Mouse (Mus musculus): ENCODE results near the gene Prrt2. TPM values are rescaled to one million over a fixed set of nuclear protein-coding genes. Genes with fewer than 3 reads are reported as not detected.

The Prrt2 gene
- polyA plus RNA-seq, 1 experiment = 0.68 TPM

GRCm38 (mm10) chr7:127020491-127020890 lies 520 bp downstream of the Prrt2 start:
- Histone ChIP-seq H3K36me3 (replicated peaks; ENCODE audit: low read length) (peaks cover 53% of the 10 kb centered on the region), H3K27me3 (replicated peaks) (no peaks in the 10 kb centered on the region), H3K4me1 (peaks cover 87% of the 10 kb centered on the region), H3K9me3 (no peaks in the 10 kb centered on the region), H3K4me3 (replicated peaks) (peak overlapping the region; percentile 83)
- TF ChIP-seq FLI1 (IDR thresholded peaks at IDR 0.05; ENCODE audit: low read length) (no peak), GATA1 (IDR thresholded peaks at IDR 0.05; ENCODE audit: borderline replicate concordance, low read length) (no peak)

DNA sequence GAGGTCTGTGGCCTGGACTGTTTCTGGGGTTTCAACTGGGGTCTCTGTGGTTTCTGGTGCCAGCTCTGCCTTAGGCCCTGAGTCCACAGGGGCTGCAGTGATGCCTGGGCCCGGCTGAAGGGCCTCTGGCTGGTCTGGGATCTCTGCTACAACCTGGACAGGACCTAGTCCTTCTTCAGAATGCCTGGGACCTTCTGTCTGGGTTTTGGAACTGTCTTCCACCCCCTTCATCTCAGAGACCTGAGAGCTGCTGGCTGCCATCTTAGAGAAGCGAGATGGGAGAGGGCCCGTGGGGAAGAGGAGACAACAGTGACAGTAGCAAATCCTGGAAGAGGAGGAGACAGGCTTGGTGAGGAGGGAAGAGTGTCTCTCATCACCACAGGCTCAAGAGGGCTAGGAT lies 980 bp downstream of the Prrt2 start:
- TF ChIP-seq FLI1 (IDR thresholded peaks at IDR 0.05; ENCODE audit: low read length) (no peak), GATA1 (IDR thresholded peaks at IDR 0.05; ENCODE audit: borderline replicate concordance, low read length) (no peak)
- Histone ChIP-seq H3K36me3 (replicated peaks; ENCODE audit: low read length) (peaks cover 57% of the 10 kb centered on the region), H3K9me3 (no peaks in the 10 kb centered on the region), H3K27me3 (replicated peaks) (no peaks in the 10 kb centered on the region), H3K4me3 (replicated peaks) (no peak overlapping the region), H3K4me1 (peaks cover 87% of the 10 kb centered on the region)

DNA sequence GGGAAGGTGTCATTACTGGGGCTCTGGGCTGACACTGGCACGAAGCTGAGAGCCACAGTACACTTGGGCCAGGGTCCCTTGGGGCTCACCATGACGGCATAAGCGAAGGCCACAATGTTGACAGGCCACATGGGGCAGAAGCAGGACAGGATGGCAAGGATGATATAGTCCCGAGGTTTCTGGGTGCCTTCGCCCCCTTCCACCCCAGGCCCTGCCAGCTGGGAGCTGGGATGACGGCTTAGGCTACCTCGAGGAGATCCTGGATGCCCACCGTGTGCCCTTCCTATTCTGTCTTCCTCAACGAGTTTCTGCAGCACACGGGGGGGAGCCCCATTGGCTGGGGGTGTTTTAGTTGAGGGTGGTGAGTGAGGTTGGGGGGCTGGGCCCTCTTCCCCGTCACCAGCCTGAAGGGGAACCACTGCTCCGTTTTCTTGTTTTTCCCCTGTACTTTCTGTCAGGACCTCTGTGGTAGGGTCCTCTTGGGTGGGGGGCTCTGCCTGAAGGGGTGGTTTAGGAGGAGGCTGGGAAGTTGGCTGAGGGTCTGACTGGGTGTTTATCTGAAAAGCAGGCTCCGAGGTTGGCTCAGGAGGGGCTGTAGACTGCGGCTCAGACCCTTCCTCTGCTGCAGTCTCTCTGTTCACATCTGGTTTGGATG lies 1.6 kb downstream of the Prrt2 start:
- Histone ChIP-seq H3K4me1 (peaks cover 87% of the 10 kb centered on the region), H3K27me3 (replicated peaks) (no peaks in the 10 kb centered on the region), H3K9me3 (no peaks in the 10 kb centered on the region), H3K36me3 (replicated peaks; ENCODE audit: low read length) (peaks cover 53% of the 10 kb centered on the region), H3K4me3 (replicated peaks) (no peak overlapping the region)
- TF ChIP-seq GATA1 (IDR thresholded peaks at IDR 0.05; ENCODE audit: borderline replicate concordance, low read length) (no peak), FLI1 (IDR thresholded peaks at IDR 0.05; ENCODE audit: low read length) (no peak)

- TF ChIP-seq GATA1 (IDR thresholded peaks at IDR 0.05; ENCODE audit: borderline replicate concordance, low read length) = no peak
- TF ChIP-seq FLI1 (IDR thresholded peaks at IDR 0.05; ENCODE audit: low read length) = no peak
- H3K4me1 ChIP-seq = peaks cover 79% of the 10 kb centered on the region
- no peak overlapping the region for H3K4me3 ChIP-seq (replicated peaks)
- no peaks in the 10 kb centered on the region for H3K27me3 ChIP-seq (replicated peaks)
- H3K36me3 ChIP-seq (replicated peaks; ENCODE audit: low read length) = peaks cover 46% of the 10 kb centered on the region
- H3K9me3 ChIP-seq = no peaks in the 10 kb centered on the region
These were observed 2.4 kb downstream of the Prrt2 start for GRCm38 (mm10) chr7:127018416-127019305.

DNA sequence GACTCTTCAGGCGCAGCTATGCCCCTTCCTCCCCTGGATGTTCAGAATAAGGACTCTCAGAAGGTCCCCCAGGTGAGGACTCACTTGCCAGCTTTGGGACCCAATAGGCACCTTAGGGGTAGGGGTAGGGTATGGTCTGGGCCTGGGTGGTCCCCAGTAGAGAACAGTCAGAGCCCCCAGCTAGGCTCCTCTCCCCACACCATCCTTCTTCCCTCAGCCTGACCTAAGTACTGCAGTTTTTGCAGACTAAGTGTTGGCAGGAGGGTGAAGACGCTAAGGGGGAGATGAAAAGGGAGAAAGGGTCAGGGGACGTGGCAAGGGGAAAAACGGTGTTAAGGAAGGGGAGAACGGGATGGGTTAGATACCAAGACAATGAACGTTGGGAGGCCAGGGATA lies 3.1 kb downstream of the Prrt2 start:
- TF ChIP-seq FLI1 (IDR thresholded peaks at IDR 0.05; ENCODE audit: low read length) = no peak
- no peak for TF ChIP-seq GATA1 (IDR thresholded peaks at IDR 0.05; ENCODE audit: borderline replicate concordance, low read length)
- Histone ChIP-seq H3K36me3 (replicated peaks; ENCODE audit: low read length) (peaks cover 46% of the 10 kb centered on the region), H3K9me3 (no peaks in the 10 kb centered on the region), H3K4me1 (peaks cover 79% of the 10 kb centered on the region), H3K4me3 (replicated peaks) (no peak overlapping the region), H3K27me3 (replicated peaks) (no peaks in the 10 kb centered on the region)

DNA sequence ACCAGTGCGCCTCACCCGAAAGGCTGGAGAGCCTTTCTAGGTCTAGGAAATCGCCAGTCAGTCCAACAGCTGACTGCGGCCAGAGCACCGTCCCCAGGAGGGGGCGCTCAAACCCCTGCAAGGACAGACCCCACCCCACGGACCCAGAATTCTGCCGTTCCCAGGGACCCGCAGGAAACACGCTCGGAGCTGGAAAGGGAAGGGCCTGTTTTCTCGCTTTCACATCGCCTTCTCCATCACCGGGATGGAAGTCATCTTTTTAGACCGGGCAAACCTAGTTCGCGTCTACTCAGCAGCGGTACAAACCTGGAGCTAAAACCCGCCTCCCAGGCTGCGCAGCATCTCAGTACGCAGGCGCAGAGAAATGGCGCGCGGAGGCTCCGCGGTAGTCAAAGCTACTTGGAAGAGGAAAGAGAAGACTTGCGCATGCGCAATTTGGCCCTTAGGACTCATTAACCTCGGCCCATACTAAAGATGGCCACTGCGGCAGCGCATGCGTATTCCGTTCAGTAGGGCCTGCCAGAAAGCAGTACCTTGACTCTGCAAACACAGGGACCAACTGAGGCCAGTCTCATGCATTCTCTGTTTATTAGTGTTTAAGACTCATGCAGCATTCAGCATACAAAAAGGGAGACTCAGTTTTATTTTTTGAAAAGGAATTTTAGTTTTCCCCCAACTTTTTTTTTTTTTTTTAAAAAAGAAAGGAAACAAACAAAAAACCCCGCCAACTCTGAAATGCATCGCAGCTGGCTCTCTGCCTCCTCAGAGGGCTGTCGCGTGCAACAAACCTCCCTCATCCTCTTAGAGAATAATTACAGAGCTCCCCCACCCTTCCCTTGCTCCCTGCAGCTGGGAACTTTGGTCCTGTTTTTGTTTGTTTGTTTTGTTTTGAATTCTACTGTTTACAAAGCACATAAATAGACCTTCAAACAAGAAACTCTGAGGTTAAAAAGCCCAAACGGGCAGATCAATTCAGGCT lies 3.8 kb downstream of the Prrt2 start, which contains the start of gene Pagr1a:
Pagr1a (minus strand) TSS at position 382 of the 979 bp plus-strand sequence.
- H3K9me3 ChIP-seq = no peaks in the 10 kb centered on the region
- peaks cover 79% of the 10 kb centered on the region for H3K4me1 ChIP-seq
- H3K36me3 ChIP-seq (replicated peaks; ENCODE audit: low read length) = peaks cover 46% of the 10 kb centered on the region
- H3K27me3 ChIP-seq (replicated peaks) = no peaks in the 10 kb centered on the region
- H3K4me3 ChIP-seq (replicated peaks) = peak within 1 kb of the TSS; percentile 96
- TF ChIP-seq GATA1 (IDR thresholded peaks at IDR 0.05; ENCODE audit: borderline replicate concordance, low read length) (no peak), FLI1 (IDR thresholded peaks at IDR 0.05; ENCODE audit: low read length) (no peak; the same call in 1 of the 2 replicates)

DNA sequence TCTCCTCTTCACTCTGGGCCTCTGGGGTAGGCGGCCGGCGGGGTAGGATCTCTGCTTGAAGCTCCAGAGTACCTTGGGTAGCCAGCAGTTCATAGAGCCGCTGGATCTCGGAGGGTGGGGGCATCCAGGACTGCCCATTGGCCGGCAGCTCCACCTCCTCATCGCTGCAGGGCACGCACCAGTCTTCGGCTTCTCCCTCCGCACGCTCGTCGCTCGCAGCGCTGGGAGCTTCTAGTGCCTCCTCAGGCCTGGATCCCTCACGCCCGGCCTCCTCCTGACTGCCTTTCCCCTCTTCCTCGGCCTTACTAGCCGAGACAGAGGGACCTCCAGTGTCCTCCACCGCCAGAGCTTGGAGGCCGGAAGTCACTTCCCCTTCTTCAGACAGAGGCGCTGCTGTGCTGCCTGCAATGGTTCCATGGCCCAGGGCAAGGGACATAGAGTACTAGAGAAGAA lies 4.5 kb downstream of the Prrt2 start:
- H3K27me3 ChIP-seq (replicated peaks) = no peaks in the 10 kb centered on the region
- no peak for TF ChIP-seq GATA1 (IDR thresholded peaks at IDR 0.05; ENCODE audit: borderline replicate concordance, low read length)
- peak; percentile 41; the same call in 1 of the 2 replicates for TF ChIP-seq FLI1 (IDR thresholded peaks at IDR 0.05; ENCODE audit: low read length)
- no peaks in the 10 kb centered on the region for H3K9me3 ChIP-seq
- H3K36me3 ChIP-seq (replicated peaks; ENCODE audit: low read length) = peaks cover 45% of the 10 kb centered on the region
- peak overlapping the region; percentile 96 for H3K4me3 ChIP-seq (replicated peaks)
- peaks cover 79% of the 10 kb centered on the region for H3K4me1 ChIP-seq

- H3K4me1 ChIP-seq = peaks cover 79% of the 10 kb centered on the region
These were observed 4.7 kb downstream of the Prrt2 start, which contains the start of gene Pagr1b for GRCm38 (mm10) chr7:127016481-127016485. Gene Pagr1b, minus strand, starts transcription at chr7:127016484.

DNA sequence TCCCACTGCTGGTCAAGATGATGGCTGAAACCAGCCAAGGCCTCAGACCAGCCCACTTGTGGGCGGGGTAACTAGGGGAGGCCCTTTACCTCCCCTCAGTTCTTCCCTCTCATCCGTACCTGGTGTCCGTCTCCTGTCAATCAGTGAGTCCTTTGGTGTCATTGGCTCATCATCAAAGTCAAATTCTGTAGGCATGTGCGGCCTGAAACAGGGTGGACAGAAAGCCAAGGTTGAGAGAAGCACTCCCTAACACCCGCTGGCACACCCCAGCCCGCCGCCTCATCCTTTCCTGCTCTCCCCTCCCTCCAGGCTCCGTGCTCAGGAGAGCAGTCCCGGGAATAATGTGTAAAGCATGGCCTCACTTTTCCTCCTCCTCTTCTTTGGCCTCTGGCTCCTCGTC lies 4.9 kb downstream of the Prrt2 start:
- TF ChIP-seq FLI1 (IDR thresholded peaks at IDR 0.05; ENCODE audit: low read length) (no peak), GATA1 (IDR thresholded peaks at IDR 0.05; ENCODE audit: borderline replicate concordance, low read length) (no peak)
- Histone ChIP-seq H3K4me3 (replicated peaks) (peak overlapping the region; percentile 96), H3K9me3 (no peaks in the 10 kb centered on the region), H3K4me1 (peaks cover 79% of the 10 kb centered on the region), H3K27me3 (replicated peaks) (no peaks in the 10 kb centered on the region), H3K36me3 (replicated peaks; ENCODE audit: low read length) (peaks cover 46% of the 10 kb centered on the region)

More at GRCm38 (mm10) chr7:127016481-127016485, 4.7 kb downstream of the Prrt2 start, which contains the start of gene Pagr1b:
- H3K9me3 ChIP-seq = no peaks in the 10 kb centered on the region
- peak within 1 kb of the TSS; percentile 96 for H3K4me3 ChIP-seq (replicated peaks)
- peaks cover 45% of the 10 kb centered on the region for H3K36me3 ChIP-seq (replicated peaks; ENCODE audit: low read length)
- TF ChIP-seq FLI1 (IDR thresholded peaks at IDR 0.05; ENCODE audit: low read length) = no peak
- no peak for TF ChIP-seq GATA1 (IDR thresholded peaks at IDR 0.05; ENCODE audit: borderline replicate concordance, low read length)
- H3K27me3 ChIP-seq (replicated peaks) = no peaks in the 10 kb centered on the region

All from megakaryocyte, embryonic 14.5 days (primary cell).